ENCODE assay signal across 22 mouse cellular contexts in the genomic region with DNA sequence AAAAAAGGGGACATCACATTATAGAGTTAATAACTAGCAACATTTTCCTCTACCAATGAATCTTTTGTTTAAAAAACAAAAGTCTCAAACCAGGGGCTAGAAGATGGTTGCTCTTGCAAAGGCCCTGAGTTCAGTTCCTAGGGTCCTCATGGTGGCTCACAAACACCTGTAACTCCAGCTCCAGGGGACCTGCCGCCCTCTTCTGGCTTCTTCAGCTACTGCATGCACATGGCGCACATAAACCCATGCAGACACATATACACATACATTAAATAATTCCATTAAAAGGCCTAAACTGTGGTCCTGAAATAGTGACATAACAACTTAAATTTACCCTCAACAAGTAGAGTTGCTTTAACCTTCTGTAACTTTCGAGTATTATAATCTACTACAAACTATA.
DNase-seq lines count a peak whose midpoint lies in the region; ATAC-seq and TF ChIP-seq lines count a peak whose summit lies in the region.
"Had no signal": no experiment of that assay in that cellular context is flagged by ENCODE, and none has a peak within 500 bp of the region (broad histone marks: within the 10 kb centered on the region; RNA-seq: fewer than 3 reads in every experiment).

No protein-coding gene starts in this region.

- no peak overlapping the region for H3K4me2 ChIP-seq in hindbrain, postnatal 0 days (ENCODE audit: low read depth, low read length)
- no peak overlapping the region for H3K4me2 ChIP-seq in hindbrain, embryonic 14.5 days (replicated peaks)
- no peak overlapping the region for H3K4me2 ChIP-seq in lung, postnatal 0 days (replicated peaks; ENCODE audit: low read depth, low read length)
- no peak overlapping the region for H3K4me2 ChIP-seq in stomach, postnatal 0 days (replicated peaks; ENCODE audit: low read depth)
- H3K4me2 ChIP-seq: embryonic facial prominence, embryonic 13.5 days; forebrain, embryonic 12.5 days; heart, embryonic 13.5 days; hindbrain, embryonic 12.5 days; intestine, embryonic 15.5 days had no signal

- TF ChIP-seq RAD21 in MEL (IDR thresholded peaks at IDR 0.05; ENCODE audit: low read depth, low read length), result no peak

- H3K4me1 ChIP-seq in hindbrain, postnatal 0 days (ENCODE audit: insufficient read depth, low read length), result no peaks in the 10 kb centered on the region
- H3K4me1 ChIP-seq in hindbrain, embryonic 14.5 days (replicated peaks; ENCODE audit: control insufficient read depth, insufficient read depth, low read length), result peaks cover 13% of the 10 kb centered on the region; the same call in 1 of the 2 replicates
- no peaks in the 10 kb centered on the region for H3K4me1 ChIP-seq in lung, postnatal 0 days (ENCODE audit: insufficient read depth, low read depth, low read length)
- H3K4me1 ChIP-seq in MEL (ENCODE audit: control insufficient read depth in 1 of 2, insufficient read depth in 2 of 2, low read length in 2 of 2), result no peaks in the 10 kb centered on the region
- no peaks in the 10 kb centered on the region for H3K4me1 ChIP-seq in stomach, postnatal 0 days (replicated peaks; ENCODE audit: control insufficient read depth, insufficient read depth)

- H3K27ac ChIP-seq in hindbrain, postnatal 0 days, result no peak overlapping the region
- H3K27ac ChIP-seq in hindbrain, embryonic 14.5 days, result no peak overlapping the region
- no peak overlapping the region for H3K27ac ChIP-seq in lung, postnatal 0 days (ENCODE audit: low read length)
- no peak overlapping the region for H3K27ac ChIP-seq in MEL (ENCODE audit: control insufficient read depth, low read depth, low read length)
- H3K27ac ChIP-seq in stomach, postnatal 0 days (replicated peaks), result no peak overlapping the region
- H3K27ac ChIP-seq: embryonic facial prominence, embryonic 13.5 days; forebrain, embryonic 12.5 days; heart, embryonic 13.5 days; hindbrain, embryonic 12.5 days; intestine, embryonic 15.5 days had no signal

- ATAC-seq in hindbrain, postnatal 0 days, result no peak
- no peak for ATAC-seq in hindbrain, embryonic 14.5 days (ENCODE audit: low FRiP score)
- no peak for ATAC-seq in lung, postnatal 0 days
- no peak for ATAC-seq in stomach, postnatal 0 days (ENCODE audit: low FRiP score, low TSS enrichment)
- ATAC-seq: forebrain, embryonic 16.5 days; intestine, embryonic 15.5 days had no signal

- TF ChIP-seq CTCF in hindbrain, postnatal 0 days (IDR thresholded peaks at IDR 0.05; ENCODE audit: low read depth), result 0 out of 2 replicates have a peak, but pooled peaks have one; percentile 21
- peak; percentile 24 for TF ChIP-seq CTCF in lung, postnatal 0 days (IDR thresholded peaks at IDR 0.05)
- TF ChIP-seq CTCF in MEL (IDR thresholded peaks at IDR 0.05 in 2 of 3, conservative IDR thresholded peaks at IDR 0.05 in 1 of 3; ENCODE audit: control insufficient read depth in 1 of 3, insufficient read depth in 1 of 3, low read depth in 2 of 3, low read length in 3 of 3, poor library complexity in 1 of 3, severe bottlenecking in 1 of 3), result peak in 1 of 3 experiments; percentile 20; a peak in 1 of 6 replicates
- no peak for TF ChIP-seq CTCF in stomach, postnatal 0 days (IDR thresholded peaks at IDR 0.05; ENCODE audit: low read depth)

- TF ChIP-seq POLR2A in MEL (IDR thresholded peaks at IDR 0.05; ENCODE audit: control insufficient read depth in 1 of 2, insufficient read depth in 1 of 2, low read depth in 1 of 2, low read length in 2 of 2, poor library complexity in 1 of 2), result no peak

- H3K36me3 ChIP-seq in hindbrain, postnatal 0 days (ENCODE audit: insufficient read depth, low read length), result peaks cover 14% of the 10 kb centered on the region
- H3K36me3 ChIP-seq in hindbrain, embryonic 14.5 days (replicated peaks; ENCODE audit: control insufficient read depth, insufficient read depth), result peaks cover 26% of the 10 kb centered on the region
- peaks cover 4% of the 10 kb centered on the region; the same call in 1 of the 2 replicates for H3K36me3 ChIP-seq in lung, postnatal 0 days (ENCODE audit: insufficient read depth, low read length)
- no peaks in the 10 kb centered on the region for H3K36me3 ChIP-seq in MEL (ENCODE audit: control insufficient read depth in 1 of 2, insufficient read depth in 2 of 2, low read length in 2 of 2)
- H3K36me3 ChIP-seq in stomach, postnatal 0 days (ENCODE audit: control insufficient read depth, insufficient read depth, low read length), result no peaks in the 10 kb centered on the region
- H3K36me3 ChIP-seq: G1E; intestine, embryonic 15.5 days had no signal

- H3K79me2 ChIP-seq in MEL (ENCODE audit: control insufficient read depth, insufficient read depth, low read length, poor library complexity), result no peaks in the 10 kb centered on the region

- H3K9me3 ChIP-seq in hindbrain, postnatal 0 days (ENCODE audit: low read length), result no peaks in the 10 kb centered on the region
- H3K9me3 ChIP-seq in hindbrain, embryonic 14.5 days (ENCODE audit: control insufficient read depth, low read length), result no peaks in the 10 kb centered on the region
- H3K9me3 ChIP-seq in lung, postnatal 0 days (ENCODE audit: low read length), result no peaks in the 10 kb centered on the region
- H3K9me3 ChIP-seq in MEL (replicated peaks; ENCODE audit: insufficient read depth, low read length), result no peaks in the 10 kb centered on the region
- no peaks in the 10 kb centered on the region for H3K9me3 ChIP-seq in stomach, postnatal 0 days (ENCODE audit: control insufficient read depth, low read length)
- H3K9me3 ChIP-seq: forebrain, embryonic 12.5 days; intestine, embryonic 15.5 days had no signal

- H3K9ac ChIP-seq in hindbrain, postnatal 0 days (replicated peaks; ENCODE audit: low read length), result no peak overlapping the region
- no peak overlapping the region for H3K9ac ChIP-seq in hindbrain, embryonic 14.5 days
- H3K9ac ChIP-seq in lung, postnatal 0 days (replicated peaks; ENCODE audit: low read depth), result no peak overlapping the region
- H3K9ac ChIP-seq in MEL (ENCODE audit: control insufficient read depth, low read depth, low read length, poor library complexity, severe bottlenecking), result no peak overlapping the region
- no peak overlapping the region for H3K9ac ChIP-seq in stomach, postnatal 0 days (ENCODE audit: low read length)
- H3K9ac ChIP-seq: embryonic facial prominence, embryonic 13.5 days; forebrain, embryonic 12.5 days; heart, embryonic 13.5 days; hindbrain, embryonic 12.5 days; intestine, embryonic 15.5 days had no signal

- no peak for DNase-seq in hindbrain, postnatal 0 days (ENCODE audit: low spot score)
- no peak for DNase-seq in hindbrain, embryonic 14.5 days (ENCODE audit: low spot score)
- DNase-seq in lung, postnatal 0 days (ENCODE audit: low spot score), result no peak
- DNase-seq in lung, postnatal 4 days, result no peak
- peak; percentile 8 for DNase-seq in MEL (ENCODE audit: low read depth, low spot score)
- DNase-seq in stomach, postnatal 0 days (ENCODE audit: low spot score), result peak; percentile 10
- DNase-seq in urinary bladder, adult 2 months (ENCODE audit: low spot score), result no peak
- no peak for DNase-seq in gastrocnemius, postnatal 25 days
- DNase-seq: adrenal gland, adult 2 months; adrenal gland, postnatal 25 days; cerebellum, adult 18-20 months; cerebellum, adult 9-11 months; cerebellum, postnatal 36 days; gastrocnemius, postnatal 10 days; heart, postnatal 36 days had no signal

- 98% methylated on average over 3 of the region's 3 CpGs for WGBS in hindbrain, postnatal 0 days
- 96% methylated on average over 3 of the region's 3 CpGs for WGBS in hindbrain, embryonic 14.5 days
- WGBS in lung, postnatal 0 days, result 91% methylated on average over 3 of the region's 3 CpGs
- WGBS in stomach, postnatal 0 days, result 94% methylated on average over 3 of the region's 3 CpGs

- no peaks in the 10 kb centered on the region for H3K27me3 ChIP-seq in hindbrain, postnatal 0 days (ENCODE audit: insufficient read depth, low read length)
- no peaks in the 10 kb centered on the region for H3K27me3 ChIP-seq in hindbrain, embryonic 14.5 days (ENCODE audit: control insufficient read depth, insufficient read depth, low read length)
- no peaks in the 10 kb centered on the region for H3K27me3 ChIP-seq in lung, postnatal 0 days (replicated peaks; ENCODE audit: insufficient read depth, low read length)
- H3K27me3 ChIP-seq in MEL (ENCODE audit: control insufficient read depth in 1 of 2, insufficient read depth in 2 of 2, low read length in 2 of 2), result no peaks in the 10 kb centered on the region
- no peaks in the 10 kb centered on the region for H3K27me3 ChIP-seq in stomach, postnatal 0 days (ENCODE audit: control insufficient read depth, insufficient read depth, low read length)
- H3K27me3 ChIP-seq: embryonic facial prominence, embryonic 13.5 days; forebrain, embryonic 12.5 days; heart, embryonic 13.5 days; hindbrain, embryonic 12.5 days; intestine, embryonic 15.5 days had no signal

- no peak for TF ChIP-seq EP300 in lung, postnatal 0 days (IDR thresholded peaks at IDR 0.05)
- no peak for TF ChIP-seq EP300 in MEL (IDR thresholded peaks at IDR 0.05; ENCODE audit: low read depth in 1 of 2, low read length in 2 of 2)
- no peak for TF ChIP-seq EP300 in stomach, postnatal 0 days (optimal IDR thresholded peaks at IDR 0.05)

- no peak overlapping the region for H3K4me3 ChIP-seq in hindbrain, postnatal 0 days (ENCODE audit: low read length)
- H3K4me3 ChIP-seq in hindbrain, embryonic 14.5 days (replicated peaks; ENCODE audit: low read length), result no peak overlapping the region
- H3K4me3 ChIP-seq in lung, postnatal 0 days (ENCODE audit: low read depth, low read length), result no peak overlapping the region
- no peak overlapping the region for H3K4me3 ChIP-seq in MEL (ENCODE audit: control insufficient read depth in 1 of 2, insufficient read depth in 1 of 2, low read depth in 2 of 2, low read length in 2 of 2)
- H3K4me3 ChIP-seq in stomach, postnatal 0 days (ENCODE audit: low read depth, low read length), result no peak overlapping the region
- H3K4me3 ChIP-seq: embryonic facial prominence, embryonic 13.5 days; forebrain, embryonic 12.5 days; heart, embryonic 13.5 days; hindbrain, embryonic 12.5 days; intestine, embryonic 15.5 days had no signal

TF ChIP-seq in MEL, 35 proteins besides CTCF, POLR2A, EP300 and RAD21 (continues in another document):
- TF ChIP-seq ZMIZ1 (IDR thresholded peaks at IDR 0.05; ENCODE audit: low read depth, low read length) (no peak), MAX (IDR thresholded peaks at IDR 0.05; ENCODE audit: low read length) (no peak), JUND (IDR thresholded peaks at IDR 0.05; ENCODE audit: low read depth, low read length) (no peak), ZNF384 (IDR thresholded peaks at IDR 0.05; ENCODE audit: low read depth, low read length) (no peak), POLR2AphosphoS5 (IDR thresholded peaks at IDR 0.05; ENCODE audit: borderline replicate concordance, low read depth, low read length) (no peak), RCOR1 (IDR thresholded peaks at IDR 0.05; ENCODE audit: low read depth, low read length) (no peak), ELF1 (IDR thresholded peaks at IDR 0.05; ENCODE audit: low read depth, low read length) (no peak), TBP (IDR thresholded peaks at IDR 0.05; ENCODE audit: low read depth, low read length) (no peak), UBTF (IDR thresholded peaks at IDR 0.05; ENCODE audit: borderline replicate concordance, insufficient read depth, low read depth, low read length) (no peak), ZKSCAN1 (IDR thresholded peaks at IDR 0.05; ENCODE audit: low read depth, low read length) (no peak), E2F4 (IDR thresholded peaks at IDR 0.05; ENCODE audit: borderline replicate concordance, low read depth, low read length) (no peak)

Comparison
In these comparisons a context has a peak if more than half of its experiments do, and no peak if none do; other contexts are left out.
1. DNase-seq: peak in MEL (single experiment) and stomach, postnatal 0 days (single experiment); none in hindbrain, postnatal 0 days (single experiment), hindbrain, embryonic 14.5 days (single experiment), lung, postnatal 0 days (single experiment), lung, postnatal 4 days (0 of 2), urinary bladder, adult 2 months (single experiment) and gastrocnemius, postnatal 25 days (single experiment).